Mouse (Mus musculus) layer of hippocampus, postnatal 14 days (tissue): ENCODE results near the gene Prpsap1. TPM values are rescaled to one million over a fixed set of nuclear protein-coding genes. Genes with fewer than 3 reads are reported as not detected.
"Not testable (repeated sequence)": the region's sequence is repeated elsewhere in the genome, so short reads cannot be mapped to it uniquely, and the experiment has no call there.

Experiments used
- DNase-seq, 2 experiments: peaks; one replicate each; pipeline ENCODE4 v3.0.0; 2021 to 2022; ENCODE audit warnings: low spot score in 2 of 2, mixed read lengths in 1 of 2
- total RNA-seq, 2 experiments: library from RNA; stranded (reverse); gene quantifications; 2 replicates each; pipeline ENCODE4 v1.2.3; 2021

Gene Prpsap1
- total RNA-seq, 2 experiments from 2014 or later, result 86.1 to 90.6 TPM

GRCm38 (mm10) chr11:116488693-116489375 lies 5.2 kb downstream of the Prpsap1 start:
- DNase-seq, result no peak

- no peak for DNase-seq
Observed at GRCm38 (mm10) chr11:116488207-116488606, 5.8 kb downstream of the Prpsap1 start.

DNA sequence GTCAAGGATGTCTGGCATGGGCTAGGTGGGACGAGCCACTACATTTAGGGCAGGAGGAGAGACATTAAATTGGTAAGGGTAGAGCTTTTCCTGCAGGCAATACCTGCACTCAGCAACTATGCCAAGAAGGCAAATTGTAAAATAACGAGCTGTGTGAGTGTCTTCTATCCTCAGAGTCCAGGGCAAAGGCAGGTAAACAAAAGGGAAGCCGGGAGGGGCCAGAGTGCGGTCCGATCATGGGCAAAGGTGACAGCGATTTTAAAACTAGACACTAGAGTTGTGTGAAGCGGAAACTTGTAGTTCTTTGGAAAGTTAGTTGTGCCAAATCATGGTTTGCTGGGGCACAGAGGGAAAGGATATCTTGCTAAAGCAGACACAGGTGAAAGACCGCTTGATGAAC lies 9.7 kb downstream of the Prpsap1 start:
- DNase-seq, result no peak

DNA sequence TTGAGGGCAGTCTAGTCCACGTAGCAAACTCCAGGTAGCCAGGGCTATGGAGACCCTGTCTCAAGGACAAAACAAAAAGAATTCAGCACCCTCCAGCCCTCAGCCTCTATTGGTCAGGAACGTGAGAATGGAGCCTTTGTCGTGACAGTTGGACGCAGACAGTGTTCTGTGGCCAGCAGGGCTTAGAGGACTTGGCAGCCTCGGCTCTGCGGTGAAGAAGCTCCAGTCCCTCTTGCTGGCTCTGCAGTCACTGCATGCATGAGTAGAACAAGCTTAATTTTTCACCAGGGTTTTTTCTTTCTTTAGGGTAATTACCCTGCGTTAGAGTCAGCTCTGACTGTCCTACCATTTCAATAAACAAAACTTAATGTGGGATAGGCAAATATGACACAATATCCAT lies 12.2 kb downstream of the Prpsap1 start:
- DNase-seq, result no peak

- DNase-seq, result no peak
Observed at GRCm38 (mm10) chr11:116480975-116481374, 13.0 kb downstream of the Prpsap1 start.

DNA sequence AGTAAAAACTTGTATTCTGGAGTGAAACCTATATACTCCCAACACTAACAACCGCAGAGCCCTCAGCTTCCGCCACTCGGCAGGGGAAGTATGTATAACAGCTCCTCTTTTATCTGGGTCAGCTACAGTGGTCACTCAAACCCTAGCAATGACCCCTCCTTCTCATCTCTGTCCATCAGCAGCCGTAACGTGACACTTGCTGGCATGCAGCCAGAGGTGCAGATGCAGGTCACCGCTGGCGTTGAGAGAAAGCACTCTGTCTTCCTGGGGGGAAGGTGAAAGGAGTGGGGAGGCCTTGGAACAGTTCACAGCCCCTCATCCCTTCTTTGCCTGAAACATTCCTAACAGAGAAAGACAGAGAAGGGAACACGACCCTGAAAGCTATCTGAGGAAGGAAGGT lies 14.2 kb downstream of the Prpsap1 start:
- DNase-seq, result no peak

DNA sequence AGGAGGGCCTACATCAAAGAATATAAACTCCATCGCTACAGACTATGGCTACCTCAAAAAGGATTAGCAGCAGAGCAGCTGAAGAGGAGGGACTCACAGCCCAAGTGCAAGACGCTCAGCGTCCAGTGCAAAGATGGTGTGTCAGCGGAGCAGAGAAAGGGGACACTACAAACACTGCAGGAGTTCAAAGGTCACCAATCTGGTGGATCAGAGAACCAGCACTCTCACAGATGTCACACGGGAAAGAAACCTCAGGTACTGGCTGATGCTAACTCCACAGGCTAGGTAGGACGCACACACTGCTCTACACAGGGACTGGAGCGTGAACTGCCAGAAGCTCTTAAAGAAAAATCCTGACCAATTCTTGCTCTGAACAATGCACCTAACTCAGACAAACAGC lies 15.0 kb downstream of the Prpsap1 start:
- no peak for DNase-seq

- no peak for DNase-seq
Observed at GRCm38 (mm10) chr11:116477160-116477759, 16.7 kb downstream of the Prpsap1 start.

- no peak for DNase-seq
Observed at GRCm38 (mm10) chr11:116476696-116477095, 17.3 kb downstream of the Prpsap1 start.

DNA sequence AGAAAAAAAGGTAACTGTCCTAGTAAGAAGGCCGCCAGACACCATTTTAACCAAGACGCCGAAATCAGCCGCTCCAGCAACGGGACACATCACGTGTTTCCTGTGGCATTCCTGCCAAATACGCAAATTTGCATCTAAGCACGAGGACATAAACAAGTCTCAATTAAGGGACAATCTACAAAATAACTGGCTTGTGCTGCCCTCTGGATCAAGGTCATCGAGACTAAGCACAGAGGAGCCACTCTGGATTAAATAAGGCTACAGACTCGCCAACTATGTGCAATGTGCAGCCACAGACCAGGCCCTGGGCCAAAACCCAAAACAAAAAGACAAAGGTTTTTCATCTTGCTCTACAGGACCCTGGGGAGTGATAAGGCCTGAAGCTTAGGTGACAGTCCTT lies 18.0 kb downstream of the Prpsap1 start:
- peak in 1 of 2 experiments; percentile 44 for DNase-seq

DNA sequence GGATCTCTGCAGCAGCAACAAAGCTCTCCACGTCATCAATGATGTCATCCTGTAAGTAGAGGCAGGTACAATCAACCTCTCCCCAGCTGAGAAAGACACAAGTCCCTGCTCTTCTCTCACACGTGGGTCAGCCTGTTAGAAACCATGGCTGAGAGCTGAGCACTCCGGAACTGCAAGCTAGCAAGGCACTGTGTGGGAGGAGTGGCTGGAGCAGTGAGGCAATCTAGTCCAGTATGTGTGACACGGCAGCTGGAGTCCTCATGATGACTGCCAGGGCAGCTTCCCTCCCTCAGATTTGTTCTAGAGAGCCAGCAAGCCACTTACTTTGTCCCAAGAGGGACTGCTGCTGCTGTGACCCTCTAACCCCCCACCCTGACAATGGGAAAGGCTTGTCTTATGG lies 21.7 kb downstream of the Prpsap1 start:
- DNase-seq, result no peak

DNA sequence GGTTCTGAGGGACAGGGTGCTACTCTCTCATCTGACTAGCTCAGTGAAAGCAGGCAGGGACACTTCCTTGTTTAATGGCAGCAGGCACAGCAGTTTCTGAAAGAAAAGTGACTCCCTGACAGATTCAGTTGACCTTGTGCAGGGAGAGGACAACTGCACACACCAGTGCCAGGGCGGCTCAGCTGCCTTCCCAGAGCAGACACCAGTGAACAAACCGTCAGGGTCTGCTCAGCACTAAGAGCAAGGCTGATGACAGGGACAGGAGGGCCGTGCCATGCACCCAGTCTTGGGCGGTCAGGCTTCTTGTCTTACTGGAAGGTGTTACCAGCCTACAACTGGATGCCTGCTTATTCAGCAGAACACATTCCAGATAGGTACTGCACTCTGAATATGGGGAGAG lies 23.1 kb downstream of the Prpsap1 start:
- DNase-seq, result no peak

DNA sequence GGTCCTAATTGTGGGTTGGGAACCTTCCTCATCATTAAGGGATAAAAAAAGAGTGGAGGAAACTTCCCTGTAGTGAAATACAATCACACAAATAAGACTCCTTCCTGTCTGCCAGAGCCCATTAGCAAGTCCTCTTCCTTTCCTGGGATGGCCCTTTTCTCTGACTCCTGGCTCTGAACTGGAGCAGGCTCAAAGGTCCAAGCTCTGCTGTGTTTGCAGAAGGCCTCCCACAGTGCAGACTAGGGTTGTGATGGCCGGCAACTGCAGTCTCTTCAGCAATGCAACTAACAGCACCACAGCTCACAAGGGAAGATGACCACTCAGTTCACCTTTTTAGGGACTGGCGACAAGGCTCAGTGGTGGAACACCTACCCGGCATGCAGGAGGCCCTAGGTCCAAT lies 23.8 kb downstream of the Prpsap1 start:
- no peak for DNase-seq

DNA sequence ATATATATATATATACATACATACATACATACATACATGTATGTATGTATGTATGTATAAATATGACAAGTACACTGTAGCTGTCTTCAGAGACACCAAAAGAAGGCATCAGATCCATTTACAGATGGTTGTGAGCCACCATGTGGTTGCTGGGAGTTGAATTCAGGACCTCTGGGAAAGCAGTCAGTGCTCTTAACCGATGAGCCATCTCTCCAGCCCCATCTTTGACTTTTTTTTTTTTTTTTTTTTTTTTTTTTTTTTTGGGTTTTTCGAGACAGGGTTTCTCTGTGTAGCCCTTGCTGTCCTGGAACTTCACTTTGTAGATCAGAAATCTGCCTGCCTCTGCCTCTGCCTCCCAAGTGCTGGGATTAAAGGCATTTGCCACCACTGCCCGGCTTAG lies 25.7 kb downstream of the Prpsap1 start:
- DNase-seq, result not testable (repeated sequence)

DNA sequence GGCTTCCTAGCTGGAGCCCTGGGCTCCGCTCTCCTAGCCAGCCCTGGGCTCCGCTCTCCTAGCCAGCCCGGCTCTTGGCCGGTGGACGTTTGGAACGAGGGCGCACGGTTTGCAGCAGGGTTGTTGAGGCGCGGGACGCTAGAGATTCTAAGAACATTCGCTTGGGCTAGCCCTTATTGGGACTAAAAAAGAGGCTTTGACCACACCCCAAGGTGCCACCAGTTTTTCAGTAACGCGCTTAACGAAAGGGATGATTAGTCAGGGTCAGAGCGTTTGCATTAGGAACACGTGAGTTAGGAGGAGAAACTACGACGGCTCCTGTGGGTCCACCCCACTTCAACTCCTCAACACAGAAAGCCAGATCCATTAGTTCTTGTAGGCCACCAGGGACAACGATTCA lies 27.9 kb downstream of the Prpsap1 start, which contains the start of gene Qrich2:
Qrich2 (minus strand) TSS at position 101 of the 400 bp plus-strand sequence.
- no peak for DNase-seq

GRCm38 (mm10) chr11:116463833-116464232 lies 30.2 kb downstream of the Prpsap1 start:
- DNase-seq, result peak; percentile 71 to 81

DNA sequence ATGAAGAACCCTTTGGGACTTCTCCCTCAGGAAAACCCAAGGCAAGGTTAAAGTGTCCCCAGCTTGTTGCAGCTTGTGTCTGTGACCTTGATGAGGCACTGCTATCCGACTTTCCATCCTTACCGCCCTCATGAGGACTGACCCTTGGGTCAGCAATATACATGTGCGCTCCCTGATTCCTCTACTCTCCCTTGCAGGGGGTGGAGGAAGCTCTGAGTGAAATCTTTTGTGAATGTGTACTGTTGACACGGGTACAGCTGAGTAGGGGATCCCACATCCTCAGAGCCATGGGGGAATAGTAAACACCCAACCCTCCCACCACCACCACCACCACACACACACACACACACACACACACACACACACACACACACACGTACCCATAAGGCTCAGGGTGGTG lies 30.7 kb downstream of the Prpsap1 start:
- DNase-seq, result no peak

DNA sequence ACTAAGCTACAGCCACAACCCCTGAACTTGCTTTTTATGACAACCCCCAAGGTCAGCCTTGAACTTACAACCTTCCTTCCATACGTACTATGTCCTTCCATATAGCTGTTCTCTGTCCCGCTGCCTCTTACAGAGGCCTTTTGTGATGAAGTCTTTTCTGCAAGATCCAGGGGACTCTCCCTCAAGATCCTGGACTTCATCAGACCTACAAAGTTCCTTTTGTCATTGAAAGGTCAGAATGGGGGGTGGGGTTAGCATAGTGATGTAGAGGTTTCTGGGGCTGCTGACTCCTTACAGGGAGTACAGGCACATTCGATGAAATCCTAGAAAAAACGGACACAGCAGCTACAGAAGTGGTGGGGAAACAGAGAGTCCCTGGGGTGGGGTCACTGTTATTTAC lies 34.2 kb downstream of the Prpsap1 start:
- DNase-seq, result no peak

DNA sequence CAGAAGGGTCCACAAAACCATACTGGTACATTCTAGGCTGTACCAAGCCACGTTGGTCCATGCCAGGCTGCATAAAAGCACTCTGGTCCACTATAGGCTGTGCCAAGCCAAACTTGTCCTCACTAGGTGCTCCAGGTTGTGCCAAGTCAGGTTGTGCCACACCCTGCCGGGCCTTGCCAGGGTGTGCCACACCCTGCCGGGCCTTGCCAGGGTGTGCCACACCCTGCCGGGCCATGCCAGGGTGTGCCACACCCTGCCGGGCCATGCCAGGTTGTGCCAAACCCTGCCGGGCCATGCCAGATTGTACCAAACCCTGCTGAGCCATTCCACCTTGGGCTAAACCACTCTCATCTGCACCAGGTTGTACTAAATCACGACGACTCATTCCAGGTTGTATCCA lies 37.8 kb downstream of the Prpsap1 start:
- DNase-seq, result no peak

GRCm38 (mm10) chr11:116453889-116454288 lies 40.1 kb downstream of the Prpsap1 start:
- no peak for DNase-seq

GRCm38 (mm10) chr11:116449341-116449740 lies 44.7 kb downstream of the Prpsap1 start:
- no peak for DNase-seq

DNA sequence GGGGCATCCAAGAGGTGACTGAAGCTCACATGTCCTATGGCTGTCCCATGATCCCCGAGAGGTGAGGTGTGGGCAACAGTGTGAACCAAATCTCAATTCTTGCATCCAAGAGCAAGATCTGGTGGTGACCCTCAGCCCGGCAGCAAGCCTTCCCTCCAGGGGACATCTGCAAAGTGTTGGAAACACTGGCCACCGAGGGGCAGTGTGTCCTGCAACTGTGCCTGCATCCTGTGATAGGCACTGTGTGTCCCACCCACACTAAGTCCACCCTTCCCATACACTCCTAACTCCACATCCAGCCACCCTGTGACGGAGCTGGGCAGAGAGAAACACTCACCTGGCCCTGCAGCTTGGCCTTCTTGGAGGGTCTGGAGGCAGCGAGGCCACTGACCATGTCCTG lies 46.2 kb downstream of the Prpsap1 start:
- DNase-seq, result no peak

DNA sequence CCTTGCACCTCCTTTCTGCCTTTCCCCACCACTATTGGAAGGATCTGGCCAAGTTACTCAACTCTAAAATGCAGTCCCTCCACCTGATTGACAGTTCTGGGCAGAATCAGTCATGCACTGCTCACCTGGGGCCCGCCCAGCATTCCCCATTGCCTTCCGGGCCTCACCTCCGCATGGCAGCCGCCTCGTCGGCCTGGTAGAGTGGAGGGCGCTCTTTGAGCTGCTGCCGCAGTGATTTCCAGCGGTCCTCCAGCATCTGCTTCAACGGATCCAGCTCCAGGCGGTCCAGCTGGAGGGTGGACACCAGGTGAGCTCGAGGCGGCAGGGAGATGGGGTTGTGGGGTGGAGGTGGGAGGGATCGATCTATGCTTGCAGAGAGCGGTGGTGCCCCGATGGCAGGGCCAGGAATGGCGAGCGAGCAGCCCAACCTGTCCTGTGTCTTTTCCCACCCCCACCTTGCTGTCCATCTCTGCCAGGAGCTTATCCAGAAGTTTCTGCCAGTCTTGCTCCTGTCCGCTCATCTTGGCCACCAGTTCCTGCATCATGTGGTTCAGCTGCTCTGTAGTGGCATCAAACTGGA lies 47.6 kb downstream of the Prpsap1 start:
- DNase-seq, result no peak
